Mouse (Mus musculus): ENCODE measurements around the gene Tirap.
"Not testable (repeated sequence)": the region's sequence is repeated elsewhere in the genome, so short reads cannot be mapped to it uniquely, and the experiment has no call there.

The Tirap gene

GRCm38 (mm10) chr9:35148822-35149221 lies 51.3 kb downstream of the Tirap start:
- DNase-seq (ENCODE audit: low read depth, low spot score): not testable (repeated sequence)

GRCm38 (mm10) chr9:35147261-35147660 lies 52.8 kb downstream of the Tirap start:
- DNase-seq (ENCODE audit: low read depth, low spot score): not testable (repeated sequence)

- DNase-seq (ENCODE audit: low read depth, low spot score): no peak
Observed at GRCm38 (mm10) chr9:35145829-35146228, 54.3 kb downstream of the Tirap start.

GRCm38 (mm10) chr9:35145118-35145517 lies 55.0 kb downstream of the Tirap start:
- DNase-seq (ENCODE audit: low read depth, low spot score): no peak

GRCm38 (mm10) chr9:35142221-35142620 lies 57.9 kb downstream of the Tirap start:
- no peak for DNase-seq (ENCODE audit: low read depth, low spot score)

- DNase-seq (ENCODE audit: low read depth, low spot score): no peak
Observed at GRCm38 (mm10) chr9:35139231-35139744, 60.8 kb downstream of the Tirap start.

- no peak for DNase-seq (ENCODE audit: low read depth, low spot score)
Observed at GRCm38 (mm10) chr9:35138029-35138428, 62.1 kb downstream of the Tirap start.

- peak; percentile 59 for DNase-seq (ENCODE audit: low read depth, low spot score)
Observed at GRCm38 (mm10) chr9:35135575-35135974, 64.5 kb downstream of the Tirap start.

All from brain, adult 2 months (tissue).